Mouse (Mus musculus): Measurements from ENCODE around the gene Mitd1. TPM values are rescaled to one million over a fixed set of nuclear protein-coding genes. Genes with fewer than 3 reads are reported as not detected.

The Mitd1 gene
- polyA plus RNA-seq, 1 experiment from 2014 or later, result 24.3 TPM

Other genes starting within 250 kb of the Mitd1 start
- 1.1 and 1.6 TPM in 2 replicates for gene 2010300C02Rik, start 170.3 kb downstream of the Mitd1 start, polyA plus RNA-seq (2016; fragmentation: Nextera tagmentation; extraction: Ambion mirVana)
- gene Tsga10, start 24.0 kb downstream of the Mitd1 start, polyA plus RNA-seq (2016; fragmentation: Nextera tagmentation; extraction: Ambion mirVana), result 6.0 and 6.7 TPM in 2 replicates
- gene Lipt1, start 18.7 kb downstream of the Mitd1 start, polyA plus RNA-seq (2016; fragmentation: Nextera tagmentation; extraction: Ambion mirVana), result 8.5 and 9.4 TPM in 2 replicates
- gene Mrpl30, start 66 bp upstream of the Mitd1 start, polyA plus RNA-seq (2016; fragmentation: Nextera tagmentation; extraction: Ambion mirVana), result 232 and 238 TPM in 2 replicates
- not detected in 2 replicates for gene Lyg2, start 26.1 kb upstream of the Mitd1 start, polyA plus RNA-seq (2016; fragmentation: Nextera tagmentation; extraction: Ambion mirVana)
- gene Lyg1, start 67.3 kb upstream of the Mitd1 start, polyA plus RNA-seq (2016; fragmentation: Nextera tagmentation; extraction: Ambion mirVana), result not detected in 2 replicates
- gene Txndc9, start 107.5 kb upstream of the Mitd1 start, polyA plus RNA-seq (2016; fragmentation: Nextera tagmentation; extraction: Ambion mirVana), result 139 and 156 TPM in 2 replicates
- gene Eif5b, start 107.6 kb upstream of the Mitd1 start, polyA plus RNA-seq (2016; fragmentation: Nextera tagmentation; extraction: Ambion mirVana), result 34.0 and 34.2 TPM in 2 replicates
- 43.2 and 47.7 TPM in 2 replicates for gene Rev1, start 239.4 kb upstream of the Mitd1 start, polyA plus RNA-seq (2016; fragmentation: Nextera tagmentation; extraction: Ambion mirVana)

Data from limb, embryonic 12.5 days (tissue).